Mouse (Mus musculus) G1E-ER4 (cell line): ENCODE data around the gene E2f2. TPM values are rescaled to one million over a fixed set of nuclear protein-coding genes. Genes with fewer than 3 reads are reported as not detected.

Experiments
- GATA1 ChIP-seq: IDR thresholded peaks from one replicate; pipeline ENCODE4 v1.8.0; 2012; ENCODE audit warnings: low read length, inconsistent platforms
- polyA plus RNA-seq: library from polyadenylated mRNA; stranded (reverse); fragments of >175 nt; gene quantifications from 2 replicates; pipeline ENCODE4 v1.2.3, GENCODE M21; 2012

E2f2 gene
- polyA plus RNA-seq, 1 experiment, result 49.6 TPM

GRCm38 (mm10) chr4:136206033-136206893 lies 34.1 kb downstream of the E2f2 start, which contains the start of gene Asap3:
Asap3 (plus strand) TSS chr4:136206365.
- TF ChIP-seq GATA1, result no peak

- TF ChIP-seq GATA1, result no peak
These were observed 34.7 kb downstream of the E2f2 start for GRCm38 (mm10) chr4:136206943-136207342.

GRCm38 (mm10) chr4:136210931-136211330 lies 38.7 kb downstream of the E2f2 start:
- no peak for TF ChIP-seq GATA1

GRCm38 (mm10) chr4:136213629-136214028 lies 41.4 kb downstream of the E2f2 start:
- no peak for TF ChIP-seq GATA1

GRCm38 (mm10) chr4:136214828-136215227 lies 42.6 kb downstream of the E2f2 start:
- no peak for TF ChIP-seq GATA1

- no peak for TF ChIP-seq GATA1
These were observed 43.4 kb downstream of the E2f2 start for GRCm38 (mm10) chr4:136215576-136215975.

- no peak for TF ChIP-seq GATA1
These were observed 44.9 kb downstream of the E2f2 start for GRCm38 (mm10) chr4:136217063-136217462.

- TF ChIP-seq GATA1, result no peak
These were observed 46.5 kb downstream of the E2f2 start for GRCm38 (mm10) chr4:136218595-136219214.

GRCm38 (mm10) chr4:136220133-136220775 lies 48.1 kb downstream of the E2f2 start:
- no peak for TF ChIP-seq GATA1

- TF ChIP-seq GATA1, result no peak
These were observed 51.5 kb downstream of the E2f2 start for GRCm38 (mm10) chr4:136223549-136224239.

- no peak for TF ChIP-seq GATA1
These were observed 52.0 kb downstream of the E2f2 start for GRCm38 (mm10) chr4:136224240-136224559.

- TF ChIP-seq GATA1, result no peak
These were observed 52.7 kb downstream of the E2f2 start for GRCm38 (mm10) chr4:136224677-136225460.

GRCm38 (mm10) chr4:136227408-136227807 lies 55.2 kb downstream of the E2f2 start:
- no peak for TF ChIP-seq GATA1

- TF ChIP-seq GATA1, result no peak
These were observed 56.4 kb downstream of the E2f2 start for GRCm38 (mm10) chr4:136228640-136229039.

GRCm38 (mm10) chr4:136238669-136239068 lies 66.5 kb downstream of the E2f2 start:
- no peak for TF ChIP-seq GATA1

- TF ChIP-seq GATA1, result no peak
These were observed 66.9 kb downstream of the E2f2 start for GRCm38 (mm10) chr4:136239111-136239510.
